Mouse (Mus musculus): ENCODE measurements around the gene Coa6. TPM values are rescaled to one million over a fixed set of nuclear protein-coding genes. Genes with fewer than 3 reads are reported as not detected.

Coa6 gene
- 48.8 and 50.5 TPM in 2 replicates for polyA plus RNA-seq (2012; rRNA removed)

GRCm38 (mm10) chr8:126422174-126422919, at the start of gene Coa6:
Gene Coa6, plus strand, starts transcription at chr8:126422515.

GRCm38 (mm10) chr8:126474299-126475187, 52.2 kb downstream of the Coa6 start, which contains the start of gene Tarbp1:
Gene Tarbp1, minus strand, starts transcription at chr8:126475065.

Other genes with a start within 250 kb of the Coa6 start
- gene Slc35f3, start 124.0 kb upstream of the Coa6 start, polyA plus RNA-seq (2012; rRNA removed), result 0.02 TPM in 1 of 2 replicates, not detected in the other
- 3.0 and 3.3 TPM in 2 replicates for gene Tarbp1, start 52.5 kb downstream of the Coa6 start, polyA plus RNA-seq (2012; rRNA removed)
- gene Irf2bp2, start 171.5 kb downstream of the Coa6 start, polyA plus RNA-seq (2012; rRNA removed), result 16.9 and 21.6 TPM in 2 replicates